Mouse (Mus musculus): Measurements from ENCODE around the gene Cd9.
"Not testable (repeated sequence)": the region's sequence is repeated elsewhere in the genome, so short reads cannot be mapped to it uniquely, and the experiment has no call there.

Gene Cd9

GRCm38 (mm10) chr6:125498062-125498461 is 3.5 kb upstream of the Cd9 start:
- peak; percentile 71 for DNase-seq (ENCODE audit: low read depth)

- no peak for DNase-seq (ENCODE audit: low read depth)
Measured at GRCm38 (mm10) chr6:125496417-125496816, 1.8 kb upstream of the Cd9 start.

- no peak for DNase-seq (ENCODE audit: low read depth)
Measured at GRCm38 (mm10) chr6:125495361-125495760, 770 bp upstream of the Cd9 start.

GRCm38 (mm10) chr6:125493147-125493546 is 1.4 kb downstream of the Cd9 start:
- no peak for DNase-seq (ENCODE audit: low read depth)

GRCm38 (mm10) chr6:125492664-125493063 is 1.9 kb downstream of the Cd9 start:
- DNase-seq (ENCODE audit: low read depth), result no peak

- no peak for DNase-seq (ENCODE audit: low read depth)
Measured at GRCm38 (mm10) chr6:125492033-125492432, 2.6 kb downstream of the Cd9 start.

GRCm38 (mm10) chr6:125491393-125491792 is 3.2 kb downstream of the Cd9 start:
- no peak for DNase-seq (ENCODE audit: low read depth)

GRCm38 (mm10) chr6:125489881-125490559 is 4.6 kb downstream of the Cd9 start:
- DNase-seq (ENCODE audit: low read depth), result no peak

GRCm38 (mm10) chr6:125485589-125485988 is 9.0 kb downstream of the Cd9 start:
- no peak for DNase-seq (ENCODE audit: low read depth)

- DNase-seq (ENCODE audit: low read depth), result no peak
Measured at GRCm38 (mm10) chr6:125484721-125485120, 9.9 kb downstream of the Cd9 start.

- not testable (repeated sequence) for DNase-seq (ENCODE audit: low read depth)
Measured at GRCm38 (mm10) chr6:125484313-125484660, 10.3 kb downstream of the Cd9 start.

- DNase-seq (ENCODE audit: low read depth), result peak; percentile 55
Measured at GRCm38 (mm10) chr6:125483515-125484312, 10.9 kb downstream of the Cd9 start.

- DNase-seq (ENCODE audit: low read depth), result peak; percentile 83
Measured at GRCm38 (mm10) chr6:125482427-125482831, 12.2 kb downstream of the Cd9 start.

GRCm38 (mm10) chr6:125481667-125482390 is 12.8 kb downstream of the Cd9 start:
- peak; percentile 59 for DNase-seq (ENCODE audit: low read depth)

- peak; percentile 76 for DNase-seq (ENCODE audit: low read depth)
Measured at GRCm38 (mm10) chr6:125480396-125481361, 13.9 kb downstream of the Cd9 start.

GRCm38 (mm10) chr6:125479359-125479758 is 15.2 kb downstream of the Cd9 start:
- peak; percentile 46 for DNase-seq (ENCODE audit: low read depth)

GRCm38 (mm10) chr6:125478135-125479128 is 16.2 kb downstream of the Cd9 start:
- DNase-seq (ENCODE audit: low read depth), result no peak

GRCm38 (mm10) chr6:125476826-125477589 is 17.6 kb downstream of the Cd9 start:
- DNase-seq (ENCODE audit: low read depth), result no peak

GRCm38 (mm10) chr6:125476090-125476489 is 18.5 kb downstream of the Cd9 start:
- DNase-seq (ENCODE audit: low read depth), result no peak

GRCm38 (mm10) chr6:125475184-125475583 is 19.4 kb downstream of the Cd9 start:
- no peak for DNase-seq (ENCODE audit: low read depth)
